Mouse (Mus musculus): ENCODE measurements at regions not wholly inside any gene's neighbourhood (a gene's known extent, or its start where the extent isn't known, plus 50 kb on each side); places are given as distances from the start of the nearest gene placed in this dataset.

GRCm38 (mm10) chr1:143074999-143075398 lies 565.5 kb upstream of the B3galt2 start:
- no peak for DNase-seq (ENCODE audit: low read depth)

DNA sequence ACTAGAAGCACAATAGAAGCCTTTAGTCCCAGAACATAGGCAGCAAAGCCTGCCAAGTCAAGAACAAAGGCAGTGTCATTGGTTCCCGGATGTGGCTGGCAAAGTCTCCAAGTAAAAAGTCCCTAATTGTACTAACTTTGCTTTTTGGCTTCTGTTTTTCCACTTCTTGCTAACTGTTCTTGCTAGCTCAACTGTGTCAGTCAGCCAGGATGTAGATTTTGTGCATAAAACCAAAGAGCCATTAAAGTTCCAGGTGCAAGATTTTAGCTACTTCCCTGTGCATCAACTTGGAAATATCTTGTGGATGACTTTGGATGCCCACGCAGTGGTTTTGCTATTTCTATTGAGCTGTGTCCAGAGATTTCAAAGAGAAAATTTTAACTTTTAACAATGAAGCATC lies 560.0 kb upstream of the B3galt2 start:
- no peak for DNase-seq (ENCODE audit: low read depth)

GRCm38 (mm10) chr1:143096904-143097303 lies 543.6 kb upstream of the B3galt2 start:
- DNase-seq (ENCODE audit: low read depth): no peak

- DNase-seq (ENCODE audit: low read depth): no peak
These were observed 542.2 kb upstream of the B3galt2 start for GRCm38 (mm10) chr1:143098307-143098706.

- no peak for DNase-seq (ENCODE audit: low read depth)
These were observed 518.3 kb upstream of the B3galt2 start for GRCm38 (mm10) chr1:143122185-143122584.

DNA sequence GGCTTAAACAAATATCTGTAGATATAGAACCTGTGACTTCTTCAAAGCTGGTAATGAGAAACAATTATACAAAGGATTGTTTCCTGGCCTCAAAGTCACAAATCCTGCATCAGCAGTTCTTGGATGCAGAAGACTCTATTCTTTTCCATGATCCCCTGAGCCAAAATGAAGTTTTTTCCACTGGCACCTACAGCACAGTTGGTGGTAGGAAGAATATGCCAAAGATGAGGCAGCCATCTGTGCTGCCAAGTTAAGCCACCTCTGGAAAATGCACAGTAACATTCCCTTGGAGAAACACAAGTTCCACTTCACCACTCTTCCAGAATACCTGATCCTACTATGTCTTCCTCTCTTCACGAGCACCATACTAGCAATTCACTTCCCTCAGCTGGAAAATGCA lies 510.2 kb upstream of the B3galt2 start:
- no peak for DNase-seq (ENCODE audit: low read depth)

GRCm38 (mm10) chr1:143132806-143133205 lies 507.7 kb upstream of the B3galt2 start:
- DNase-seq (ENCODE audit: low read depth): no peak

- DNase-seq (ENCODE audit: low read depth): no peak
These were observed 495.1 kb upstream of the B3galt2 start for GRCm38 (mm10) chr1:143145111-143145984.

- DNase-seq (ENCODE audit: low read depth): no peak
These were observed 469.2 kb upstream of the B3galt2 start for GRCm38 (mm10) chr1:143171286-143171685.

- no peak for DNase-seq (ENCODE audit: low read depth)
These were observed 466.6 kb upstream of the B3galt2 start for GRCm38 (mm10) chr1:143173836-143174235.

GRCm38 (mm10) chr1:143192167-143192793 lies 448.2 kb upstream of the B3galt2 start:
- no peak for DNase-seq (ENCODE audit: low read depth)

DNA sequence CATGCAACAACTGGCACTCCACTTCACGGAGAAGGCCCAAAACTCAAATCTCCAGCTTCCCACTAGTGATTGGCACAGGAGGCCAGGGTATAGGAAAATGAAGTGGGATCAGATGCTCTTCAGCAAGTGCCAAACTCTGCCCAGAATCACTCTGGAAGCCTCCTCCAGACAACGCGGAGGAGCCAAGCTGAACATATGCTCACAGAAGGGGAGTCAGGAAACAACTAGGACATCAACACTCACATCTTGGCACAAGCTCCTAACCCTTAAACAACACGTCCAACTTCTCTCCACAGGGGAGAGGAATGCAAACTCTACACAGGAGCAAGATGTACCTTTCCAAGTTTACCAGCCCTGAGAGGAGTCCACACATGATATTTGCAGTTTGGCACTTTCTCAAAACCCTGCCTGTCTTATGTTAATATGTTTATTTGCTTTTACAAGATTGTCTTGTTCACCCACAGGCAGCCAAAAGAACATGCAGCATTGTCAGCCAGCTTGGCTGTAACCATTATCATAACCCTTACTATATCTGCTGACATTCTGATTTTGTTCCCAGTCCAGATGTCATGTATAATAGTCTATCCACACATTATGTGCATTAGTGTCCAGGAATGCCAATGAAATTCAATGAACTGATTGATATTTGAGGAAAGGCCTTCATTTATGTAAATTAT lies 440.1 kb upstream of the B3galt2 start:
- DNase-seq (ENCODE audit: low read depth): no peak

- DNase-seq (ENCODE audit: low read depth): no peak
These were observed 439.5 kb upstream of the B3galt2 start for GRCm38 (mm10) chr1:143200971-143201370.

DNA sequence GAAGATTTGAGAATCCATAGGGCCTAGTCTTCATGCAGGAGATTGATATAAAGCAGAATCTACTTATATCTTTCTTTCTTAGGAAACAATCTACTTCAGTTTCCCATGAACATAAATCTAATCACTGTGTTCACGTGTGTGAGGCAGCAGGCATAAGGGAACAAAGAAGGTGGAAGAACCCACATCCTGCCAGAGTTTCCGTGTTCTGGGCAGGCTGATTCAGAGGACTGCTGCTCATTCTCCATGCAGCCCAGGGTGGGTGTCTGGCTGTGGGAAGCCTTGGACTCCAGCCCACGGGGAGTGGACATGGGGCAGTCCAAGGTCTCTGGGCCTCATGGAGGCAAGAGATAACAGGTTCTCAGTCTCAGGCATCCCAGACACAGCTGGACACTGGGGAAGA lies 438.3 kb upstream of the B3galt2 start:
- DNase-seq (ENCODE audit: low read depth): no peak

- DNase-seq (ENCODE audit: low read depth): no peak
These were observed 436.4 kb upstream of the B3galt2 start for GRCm38 (mm10) chr1:143204070-143204469.

- DNase-seq (ENCODE audit: low read depth): no peak
These were observed 433.5 kb upstream of the B3galt2 start for GRCm38 (mm10) chr1:143206995-143207394.

GRCm38 (mm10) chr1:143207399-143208065 lies 432.9 kb upstream of the B3galt2 start:
- no peak for DNase-seq (ENCODE audit: low read depth)

DNA sequence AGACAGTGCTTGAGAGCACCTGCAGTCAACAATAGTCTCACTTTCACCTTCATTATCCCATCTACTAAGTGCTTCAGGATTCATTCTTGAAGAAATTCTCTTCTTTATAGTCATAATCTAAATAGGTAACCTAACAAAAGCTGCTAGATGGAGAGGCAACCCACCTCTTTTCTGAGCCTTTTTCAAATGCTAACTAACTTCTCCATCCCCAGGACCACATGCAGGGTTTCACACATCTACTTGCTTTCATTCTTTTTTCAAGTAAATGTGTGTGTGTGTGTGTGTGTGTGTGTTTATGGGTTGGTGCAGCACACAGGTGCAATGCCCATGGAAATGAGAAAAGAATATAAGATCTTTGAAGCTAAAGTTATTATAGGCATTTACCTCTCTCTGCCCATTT lies 423.1 kb upstream of the B3galt2 start:
- DNase-seq (ENCODE audit: low read depth): no peak

DNA sequence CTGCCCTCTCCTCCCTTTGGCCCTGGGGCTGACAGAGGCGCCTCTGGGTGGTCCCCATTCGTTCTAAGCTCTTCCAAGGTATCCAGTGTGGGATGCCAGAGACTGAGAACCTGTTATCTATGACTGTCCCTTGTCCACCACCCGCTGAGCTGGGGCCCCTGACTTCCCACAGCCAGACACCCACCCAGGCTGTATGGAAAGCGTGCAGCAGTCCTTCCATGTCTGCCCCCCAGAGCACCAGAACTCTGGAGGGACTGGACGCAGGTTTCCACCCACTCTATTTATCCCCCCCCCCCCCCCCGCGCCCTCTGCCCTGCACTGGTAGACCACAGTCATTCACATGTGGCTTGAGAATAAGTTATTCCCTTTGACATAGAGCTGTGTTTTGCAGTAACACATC lies 408.5 kb upstream of the B3galt2 start:
- DNase-seq (ENCODE audit: low read depth): no peak

DNA sequence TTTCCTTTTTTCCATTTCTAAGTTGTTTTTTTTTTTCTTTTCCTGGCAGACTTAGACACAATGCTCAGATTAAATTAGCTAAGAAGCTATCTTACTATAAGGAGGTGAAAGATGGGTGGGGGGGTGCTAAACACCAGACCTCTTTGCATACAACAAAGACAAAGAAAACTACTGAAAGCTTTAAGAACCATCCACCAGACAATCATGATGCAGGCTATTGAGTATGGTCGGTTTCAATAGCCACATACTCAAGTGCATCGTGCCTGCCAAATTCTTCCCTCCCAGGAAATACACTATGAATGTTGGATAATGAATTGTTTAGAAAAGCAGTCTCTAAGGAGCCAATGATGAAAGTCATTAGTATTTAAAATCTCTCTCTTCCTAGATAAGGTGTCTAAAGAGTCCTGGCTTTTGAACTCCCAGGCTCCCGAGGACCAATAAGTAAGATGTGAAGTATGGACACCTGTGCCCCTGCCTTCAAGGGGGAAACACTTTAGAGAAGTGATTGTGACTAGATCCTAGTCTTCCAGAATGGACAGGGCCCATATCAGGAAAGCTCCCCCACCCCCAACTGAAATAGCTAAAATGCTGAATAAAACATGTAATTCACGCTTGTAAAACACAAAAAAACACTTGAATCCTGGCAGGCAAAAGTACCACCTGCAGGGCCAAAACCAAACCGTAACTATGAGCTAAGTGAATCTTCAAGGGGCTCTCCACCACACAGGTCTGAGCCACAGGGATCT lies 381.8 kb upstream of the B3galt2 start:
- no peak for DNase-seq (ENCODE audit: low read depth)

- DNase-seq (ENCODE audit: low read depth): no peak
These were observed 377.0 kb upstream of the B3galt2 start for GRCm38 (mm10) chr1:143263263-143264038.

All from fibroblast of lung, adult 2 months (primary cell).